Mouse (Mus musculus): Measurements from ENCODE around the gene Slc16a1. TPM values are rescaled to one million over a fixed set of nuclear protein-coding genes. Genes with fewer than 3 reads are reported as not detected.

Gene Slc16a1
- polyA plus RNA-seq, 1 experiment from 2014 or later: 47.9 TPM

DNA sequence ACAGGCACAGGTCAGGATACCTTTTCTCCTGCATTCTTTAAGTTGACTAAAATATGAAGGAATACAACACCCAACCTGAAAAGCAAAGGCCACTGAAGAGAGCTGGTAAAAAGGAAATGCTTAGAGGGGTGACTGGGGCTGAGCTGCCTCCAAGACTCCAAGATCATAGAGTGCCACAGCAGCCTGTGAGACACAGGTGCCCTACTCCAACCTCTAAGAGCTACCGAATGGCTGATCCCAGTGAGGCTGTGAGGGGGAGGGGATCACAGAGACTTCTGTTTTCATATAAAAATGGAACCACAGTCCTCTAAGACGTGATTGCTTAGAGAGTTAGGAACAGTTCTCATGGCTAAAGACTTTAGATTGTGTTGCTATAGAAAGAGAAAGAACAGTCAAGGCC, 23.3 kb upstream of the Slc16a1 start:
- ATAC-seq (replicated peaks; ENCODE audit: low FRiP score): no peak
- Histone ChIP-seq H3K4me3 (replicated peaks) (no peak overlapping the region), H3K9me3 (replicated peaks) (no peaks in the 10 kb centered on the region), H3K36me3 (no peaks in the 10 kb centered on the region), H3K4me1 (peaks cover 9% of the 10 kb centered on the region), H3K4me2 (no peak overlapping the region), H3K27me3 (no peaks in the 10 kb centered on the region), H3K9ac (no peak overlapping the region), H3K27ac (no peak overlapping the region)
- 71% methylated on average over 2 of the region's 2 CpGs for WGBS

DNA sequence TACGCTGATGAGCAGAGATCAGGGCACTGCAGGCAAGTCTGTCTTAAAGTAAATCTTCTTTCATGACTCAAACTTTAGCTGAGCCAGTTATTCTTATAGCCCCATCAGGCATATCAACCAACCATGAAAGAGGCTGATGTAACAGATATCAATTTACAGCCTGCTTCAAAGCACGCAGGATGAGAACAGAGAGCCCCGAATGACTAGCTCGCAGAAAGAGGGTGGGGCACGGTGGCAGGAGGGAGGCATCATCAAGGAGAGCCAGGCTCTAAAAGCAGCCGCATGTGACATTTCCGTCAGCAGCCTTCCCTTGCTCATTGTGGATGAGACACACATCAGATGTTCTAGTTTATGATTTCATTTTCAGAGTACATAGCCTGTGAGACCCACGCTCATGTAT, 22.3 kb upstream of the Slc16a1 start:
- H3K36me3 ChIP-seq: no peaks in the 10 kb centered on the region
- H3K9ac ChIP-seq: no peak overlapping the region
- H3K4me1 ChIP-seq: peaks cover 9% of the 10 kb centered on the region
- H3K27ac ChIP-seq: no peak overlapping the region
- 0 out of 2 replicates have a peak overlapping the region, but pooled peaks have one; percentile 0 for H3K4me3 ChIP-seq (replicated peaks)
- peak; percentile 85 for ATAC-seq (replicated peaks; ENCODE audit: low FRiP score)
- no peaks in the 10 kb centered on the region for H3K27me3 ChIP-seq
- peak overlapping the region; percentile 45 for H3K4me2 ChIP-seq
- WGBS: 14% methylated on average over 8 of the region's 8 CpGs
- H3K9me3 ChIP-seq (replicated peaks): no peaks in the 10 kb centered on the region

DNA sequence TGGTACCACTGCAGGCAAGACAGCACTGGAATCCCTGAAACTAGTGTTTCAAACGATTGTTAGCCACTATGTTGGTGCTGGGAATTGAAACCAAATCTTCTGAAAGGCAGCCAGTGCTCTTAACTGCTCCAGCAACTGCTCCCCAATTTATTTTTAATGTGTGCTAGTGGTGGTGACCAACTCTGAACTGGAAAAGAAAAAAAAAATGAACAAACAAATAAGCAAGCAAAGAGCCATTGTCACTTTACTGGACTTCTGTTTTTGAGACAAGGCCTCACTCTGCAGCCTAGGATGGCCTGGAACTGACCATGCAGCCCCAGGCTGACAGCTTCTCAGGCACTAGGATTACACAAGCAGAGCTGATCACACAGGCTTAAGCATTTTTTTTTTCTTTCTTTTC, 16.6 kb upstream of the Slc16a1 start:
- WGBS: 57% methylated on average over 1 of the region's 1 CpGs
- Histone ChIP-seq H3K4me2 (no peak overlapping the region), H3K36me3 (no peaks in the 10 kb centered on the region), H3K4me3 (replicated peaks) (no peak overlapping the region), H3K9ac (no peak overlapping the region), H3K27me3 (no peaks in the 10 kb centered on the region), H3K9me3 (replicated peaks) (no peaks in the 10 kb centered on the region), H3K4me1 (no peaks in the 10 kb centered on the region), H3K27ac (no peak overlapping the region)
- ATAC-seq (replicated peaks; ENCODE audit: low FRiP score): no peak

DNA sequence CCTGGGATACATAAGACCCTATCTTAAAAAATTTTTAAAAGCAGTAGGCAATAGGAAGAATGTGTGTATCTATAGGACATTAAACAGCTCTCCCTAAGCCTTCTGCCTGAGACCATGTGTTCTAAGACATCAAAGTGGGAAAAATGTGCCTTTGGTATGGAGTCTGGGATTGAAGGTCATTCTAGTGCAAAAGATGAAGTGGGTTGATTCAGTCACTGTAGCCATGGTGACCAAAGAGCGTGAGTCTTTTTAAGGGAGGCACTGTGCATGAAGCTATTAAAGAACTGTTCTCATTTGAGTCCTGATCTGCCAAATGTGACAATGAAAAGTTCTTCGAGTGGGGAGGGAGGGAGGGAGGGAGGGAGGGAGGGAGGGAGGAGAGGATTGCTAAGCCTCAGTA, 8.7 kb upstream of the Slc16a1 start:
- no peaks in the 10 kb centered on the region for H3K36me3 ChIP-seq
- no peaks in the 10 kb centered on the region for H3K27me3 ChIP-seq
- H3K9me3 ChIP-seq (replicated peaks): no peaks in the 10 kb centered on the region
- no peak for ATAC-seq (replicated peaks; ENCODE audit: low FRiP score)
- no peaks in the 10 kb centered on the region for H3K4me1 ChIP-seq
- WGBS: 48% methylated on average over 2 of the region's 2 CpGs
- no peak overlapping the region for H3K4me2 ChIP-seq
- no peak overlapping the region for H3K4me3 ChIP-seq (replicated peaks)
- no peak overlapping the region for H3K27ac ChIP-seq
- no peak overlapping the region for H3K9ac ChIP-seq

DNA sequence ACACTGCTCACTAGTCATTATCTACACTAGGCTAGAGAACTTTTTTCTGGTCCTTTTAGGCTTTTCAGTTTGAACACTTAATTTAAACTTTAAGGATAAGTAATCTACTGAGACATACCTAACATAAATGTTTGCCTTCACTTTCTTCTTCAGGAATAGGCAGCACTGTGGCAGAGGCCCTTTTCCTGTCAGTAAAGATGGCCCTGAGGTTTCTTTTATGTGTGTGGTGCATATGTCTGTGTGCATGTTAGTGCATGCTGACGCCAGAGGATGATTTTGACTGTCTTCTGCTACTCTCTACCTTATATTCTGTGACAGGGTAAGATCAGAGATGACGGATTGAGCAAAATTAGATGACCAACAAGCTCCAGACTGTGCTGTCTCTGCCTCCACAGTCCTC, 7.5 kb upstream of the Slc16a1 start:
- no peak overlapping the region for H3K4me2 ChIP-seq

DNA sequence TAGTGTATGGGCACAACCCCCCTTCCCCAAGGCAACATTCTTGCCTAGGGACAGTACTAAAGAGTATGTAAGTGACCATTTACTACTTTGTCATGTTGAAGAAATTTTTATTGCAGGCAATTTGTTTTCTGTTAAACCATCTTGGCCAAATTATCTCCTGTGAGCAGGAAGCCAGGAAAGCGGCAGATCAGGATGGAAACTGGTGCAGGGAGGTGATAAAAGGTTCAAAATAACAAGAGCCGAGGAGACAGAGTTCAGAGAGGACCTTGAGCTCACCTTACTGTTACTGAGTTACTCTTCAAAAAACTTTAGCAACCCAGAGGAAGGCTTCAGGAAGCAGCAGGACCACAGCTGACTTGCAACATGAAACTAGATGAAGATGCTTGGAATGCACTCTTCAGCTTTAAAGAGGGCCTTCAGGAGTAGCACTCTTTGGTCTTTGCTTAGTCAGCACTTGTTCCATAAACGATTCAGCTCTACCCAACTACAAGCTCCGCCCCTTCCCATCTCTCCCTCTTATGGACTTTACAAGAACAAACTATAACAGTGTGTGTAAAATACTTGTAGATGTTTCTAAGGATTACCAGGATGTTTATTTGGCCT, 5.8 kb upstream of the Slc16a1 start:
- H3K27ac ChIP-seq: no peak overlapping the region
- H3K4me1 ChIP-seq: peaks cover 3% of the 10 kb centered on the region; the same call in 1 of the 2 replicates
- H3K4me3 ChIP-seq (replicated peaks): no peak overlapping the region
- H3K27me3 ChIP-seq: no peaks in the 10 kb centered on the region
- ATAC-seq (replicated peaks; ENCODE audit: low FRiP score): no peak
- H3K4me2 ChIP-seq: no peak overlapping the region
- no peaks in the 10 kb centered on the region for H3K36me3 ChIP-seq
- 64% methylated on average over 4 of the region's 4 CpGs for WGBS
- no peaks in the 10 kb centered on the region for H3K9me3 ChIP-seq (replicated peaks)
- H3K9ac ChIP-seq: no peak overlapping the region

More for the DNA sequence above, 7.5 kb upstream of the Slc16a1 start:
- no peaks in the 10 kb centered on the region for H3K4me1 ChIP-seq
- no peak overlapping the region for H3K9ac ChIP-seq
- no peaks in the 10 kb centered on the region for H3K9me3 ChIP-seq (replicated peaks)
- no peak overlapping the region for H3K27ac ChIP-seq
- no peak for ATAC-seq (replicated peaks; ENCODE audit: low FRiP score)
- no peaks in the 10 kb centered on the region for H3K36me3 ChIP-seq
- no peak overlapping the region for H3K4me3 ChIP-seq (replicated peaks)
- H3K27me3 ChIP-seq: no peaks in the 10 kb centered on the region
- 83% methylated on average over 2 of the region's 2 CpGs for WGBS

DNA sequence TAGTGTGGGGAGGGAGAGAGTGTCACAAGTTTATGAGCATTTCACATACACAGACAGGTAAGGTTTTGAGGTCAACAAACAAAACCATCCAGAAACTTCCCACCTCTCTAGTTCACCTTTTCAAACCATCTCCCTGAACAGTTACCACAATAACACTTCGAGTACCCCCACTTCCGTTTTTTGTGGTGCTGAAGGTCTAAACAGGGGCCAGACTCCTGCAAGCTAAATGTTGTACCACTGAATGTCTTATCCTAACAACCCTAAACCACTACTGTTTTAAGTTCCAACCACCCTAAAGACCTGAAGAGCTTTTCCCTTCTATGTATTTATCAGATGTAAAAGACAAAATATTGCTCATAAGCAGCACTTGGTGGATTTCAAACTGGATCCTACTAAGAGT, 2.0 kb upstream of the Slc16a1 start:
- Histone ChIP-seq H3K9me3 (replicated peaks) (no peaks in the 10 kb centered on the region), H3K27me3 (no peaks in the 10 kb centered on the region), H3K4me2 (no peak overlapping the region), H3K9ac (no peak overlapping the region), H3K36me3 (no peaks in the 10 kb centered on the region), H3K4me3 (replicated peaks) (no peak overlapping the region), H3K4me1 (peaks cover 18% of the 10 kb centered on the region), H3K27ac (no peak overlapping the region)
- ATAC-seq (replicated peaks; ENCODE audit: low FRiP score): no peak
- WGBS: 84% methylated on average over 2 of the region's 2 CpGs

DNA sequence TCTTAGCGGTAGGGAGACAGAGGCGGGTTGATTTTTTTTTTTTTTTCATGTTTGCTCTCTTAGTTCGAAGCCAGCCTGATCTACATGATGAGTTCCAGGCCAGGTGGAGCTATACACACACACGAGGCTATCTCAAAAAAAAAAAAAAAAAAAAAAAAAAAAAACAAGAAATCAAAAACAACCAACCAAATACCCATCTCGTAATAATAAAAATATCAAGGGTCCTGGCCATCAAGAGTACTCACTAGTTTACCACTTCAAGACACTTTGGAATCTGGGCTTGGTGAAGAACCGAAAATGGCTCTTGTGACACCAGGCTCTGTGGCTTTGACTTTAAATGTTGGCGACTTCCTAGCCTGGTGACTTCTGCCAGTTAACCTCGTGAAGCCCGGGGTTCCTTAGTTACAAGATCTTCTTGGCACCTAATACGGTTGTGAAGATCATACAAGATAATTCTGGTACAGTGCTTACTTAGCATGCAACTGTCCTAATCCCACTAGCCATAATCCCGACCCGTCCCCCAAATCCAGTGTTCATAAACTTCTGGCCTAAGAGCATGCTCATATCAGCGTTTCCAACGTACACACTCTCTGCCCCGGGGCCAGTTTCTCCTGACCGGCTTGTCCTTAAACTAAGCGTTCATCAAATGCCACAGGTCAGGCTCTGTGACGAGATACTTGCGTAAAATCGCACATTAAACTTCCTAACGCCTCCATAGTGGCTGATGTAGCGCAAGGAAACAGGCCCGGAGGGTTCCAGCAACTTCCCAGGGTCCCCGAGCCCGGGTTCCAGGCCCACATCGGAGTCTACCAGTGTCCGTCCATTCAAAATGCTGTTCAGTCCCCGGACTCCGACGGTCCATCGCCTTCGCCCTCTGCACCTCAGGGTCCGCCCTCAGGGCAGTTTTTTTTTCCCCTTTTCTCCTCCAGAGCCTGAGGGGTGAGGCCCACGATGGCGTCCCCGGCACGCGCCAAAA, 753 bp upstream of the Slc16a1 start:
- peaks cover 18% of the 10 kb centered on the region for H3K4me1 ChIP-seq
- H3K36me3 ChIP-seq: no peaks in the 10 kb centered on the region
- peak overlapping the region; percentile 77 for H3K27ac ChIP-seq
- H3K27me3 ChIP-seq: no peaks in the 10 kb centered on the region
- H3K4me3 ChIP-seq (replicated peaks): peak overlapping the region; percentile 89
- H3K9me3 ChIP-seq (replicated peaks): no peaks in the 10 kb centered on the region
- H3K9ac ChIP-seq: peak overlapping the region; percentile 83
- ATAC-seq (replicated peaks; ENCODE audit: low FRiP score): 0 out of 2 replicates have a peak, but pooled peaks have one; percentile 4
- 13% methylated on average over 38 of the region's 38 CpGs for WGBS
- peak overlapping the region; percentile 98 for H3K4me2 ChIP-seq

DNA sequence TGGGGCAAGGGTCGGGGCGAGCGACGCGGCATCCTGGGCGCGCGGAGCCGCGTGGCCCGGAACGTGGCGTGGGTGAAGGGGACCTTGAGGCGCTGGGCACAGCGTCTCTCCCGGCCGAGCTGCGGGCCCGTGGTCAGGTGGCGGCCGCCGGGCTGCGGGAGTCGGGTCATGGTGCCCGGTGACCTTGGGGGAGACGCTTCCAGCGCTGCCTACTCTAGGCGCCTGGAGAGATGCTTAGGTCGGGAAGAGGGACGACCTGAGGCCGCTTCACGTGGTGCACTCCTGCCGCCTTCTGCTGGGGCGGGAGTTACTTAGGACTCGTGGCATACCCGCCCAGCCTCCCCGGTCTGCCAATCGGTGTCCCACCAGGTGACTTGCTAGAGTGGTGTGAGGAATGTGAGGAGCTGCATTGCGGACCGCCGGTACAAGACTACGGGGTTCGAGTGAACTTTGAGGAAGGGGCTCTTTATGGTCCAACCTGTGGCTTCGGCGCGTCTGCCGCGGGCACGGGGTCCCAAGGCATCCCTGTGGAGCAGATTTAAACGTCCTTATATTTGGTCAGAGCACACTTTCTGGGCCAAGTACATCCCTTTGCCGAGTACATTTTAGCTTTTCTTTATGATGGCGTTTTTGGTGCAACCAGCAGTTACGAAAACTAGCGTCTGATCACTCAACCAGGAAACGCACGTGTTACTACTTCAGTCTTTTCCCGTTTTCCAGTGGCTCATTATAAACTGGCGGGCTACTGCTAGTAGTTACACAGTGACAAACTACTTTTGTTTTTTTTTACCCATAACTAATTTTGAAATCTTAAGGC, 672 bp downstream of the Slc16a1 start:
- H3K9ac ChIP-seq: peak overlapping the region; percentile 83
- no peaks in the 10 kb centered on the region for H3K27me3 ChIP-seq
- peak overlapping the region; percentile 89 for H3K4me3 ChIP-seq (replicated peaks)
- peaks cover 18% of the 10 kb centered on the region for H3K4me1 ChIP-seq
- peak overlapping the region; percentile 98 for H3K4me2 ChIP-seq
- ATAC-seq (replicated peaks; ENCODE audit: low FRiP score): peak; percentile 82
- under 1% methylated on average over 56 of the region's 58 CpGs for WGBS
- H3K36me3 ChIP-seq: no peaks in the 10 kb centered on the region
- peak overlapping the region; percentile 77 for H3K27ac ChIP-seq
- H3K9me3 ChIP-seq (replicated peaks): no peaks in the 10 kb centered on the region

DNA sequence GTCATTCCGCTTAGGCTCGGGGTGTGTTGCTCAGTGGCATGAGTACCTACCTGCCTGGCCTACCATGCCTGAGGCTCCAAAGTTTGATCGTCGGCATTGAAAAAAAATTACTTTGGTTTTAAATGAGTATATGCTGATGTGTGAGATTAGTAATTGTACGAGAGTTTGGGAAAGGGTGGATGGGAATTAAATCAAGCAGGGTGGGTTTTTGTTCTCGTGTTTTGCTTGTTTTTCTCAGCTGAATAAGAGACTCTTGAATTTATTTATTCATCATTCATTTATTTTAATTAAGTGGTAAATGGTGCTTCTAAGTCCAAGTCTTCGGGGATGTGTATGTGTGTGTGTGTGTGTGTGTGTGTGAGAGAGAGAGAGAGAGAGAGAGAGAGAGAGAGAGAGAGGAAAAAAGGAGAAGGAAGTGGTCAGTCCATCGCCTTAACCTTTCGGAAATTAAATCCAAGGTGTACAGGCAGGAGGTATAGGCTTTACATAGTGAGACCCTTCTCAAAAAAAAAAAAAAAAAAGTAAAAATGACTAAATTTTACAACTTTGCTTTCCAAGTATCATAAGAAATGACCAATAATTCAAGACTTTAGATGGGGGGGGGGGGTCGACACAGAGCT, 1.4 kb downstream of the Slc16a1 start:
- no peaks in the 10 kb centered on the region for H3K27me3 ChIP-seq
- ATAC-seq (replicated peaks; ENCODE audit: low FRiP score): no peak
- H3K9ac ChIP-seq: peak overlapping the region; percentile 83
- H3K4me3 ChIP-seq (replicated peaks): peak overlapping the region; percentile 89
- no peaks in the 10 kb centered on the region for H3K9me3 ChIP-seq (replicated peaks)
- no peaks in the 10 kb centered on the region for H3K36me3 ChIP-seq
- peaks cover 18% of the 10 kb centered on the region for H3K4me1 ChIP-seq
- peak overlapping the region; percentile 98 for H3K4me2 ChIP-seq
- H3K27ac ChIP-seq: peak overlapping the region; percentile 77; the same call in 1 of the 2 replicates
- 20% methylated on average over 10 of the region's 10 CpGs for WGBS

DNA sequence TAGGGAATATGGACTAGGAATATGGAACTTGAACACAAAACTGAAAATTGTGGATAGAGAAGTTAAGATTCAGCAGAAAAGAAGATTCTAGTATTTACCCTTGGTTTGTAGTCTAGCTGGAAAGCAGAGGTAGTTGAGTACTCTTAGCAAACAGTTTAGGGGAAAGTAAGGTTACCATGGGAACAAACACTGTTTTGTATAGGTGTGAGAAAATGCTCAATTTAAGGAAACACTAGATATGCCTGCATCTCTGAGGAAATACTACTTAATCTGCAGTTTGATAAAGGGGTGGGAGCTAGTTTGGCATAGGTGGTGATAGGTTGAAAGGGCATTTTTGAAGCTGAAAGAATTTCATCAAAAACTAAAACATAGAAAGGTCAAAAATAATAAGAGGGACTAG, 2.4 kb downstream of the Slc16a1 start:
- Histone ChIP-seq H3K36me3 (no peaks in the 10 kb centered on the region), H3K27ac (no peak overlapping the region), H3K9ac (no peak overlapping the region), H3K27me3 (no peaks in the 10 kb centered on the region), H3K4me2 (peak overlapping the region; percentile 98; the same call in 1 of the 2 replicates), H3K4me1 (peaks cover 18% of the 10 kb centered on the region), H3K4me3 (replicated peaks) (no peak overlapping the region), H3K9me3 (replicated peaks) (no peaks in the 10 kb centered on the region)
- no peak for ATAC-seq (replicated peaks; ENCODE audit: low FRiP score)

Data from kidney, embryonic 15.5 days (tissue).